Mouse (Mus musculus) G1E (cell line): ENCODE measurements around the gene Katnb1. TPM values are rescaled to one million over a fixed set of nuclear protein-coding genes. Genes with fewer than 3 reads are reported as not detected.

ENCODE experiments used
- ATAC-seq: 2 replicates; pipeline ENCODE4 v1.8.0; 2016; ENCODE audit warnings: mild to moderate bottlenecking; ENCODE audit not compliant: insufficient number of reproducible peaks, poor library complexity, low FRiP score, severe bottlenecking; ENCODE audit errors: extremely low read depth
- DNase-seq: peaks from one replicate; pipeline ENCODE4 v3.0.0; 2012; ENCODE audit warnings: low spot score
- H3K27me3 ChIP-seq: 2 replicates; pipeline ENCODE4 v1.6.1; 2012; ENCODE audit warnings: mild to moderate bottlenecking, low read length, inconsistent platforms; ENCODE audit not compliant: insufficient read depth
- H3K36me3 ChIP-seq: replicated peaks from 2 replicates; pipeline ENCODE3; 2012; ENCODE audit warnings: mild to moderate bottlenecking, inconsistent platforms
- H3K4me1 ChIP-seq: 2 replicates; pipeline ENCODE4 v1.6.1; 2012; ENCODE audit warnings: low read depth, low read length, inconsistent platforms, mixed read lengths; ENCODE audit not compliant: insufficient read depth
- H3K4me3 ChIP-seq: 2 replicates; pipeline ENCODE4 v1.5.1; 2012; ENCODE audit warnings: low read depth, mild to moderate bottlenecking, inconsistent platforms, low read length, moderate library complexity, mixed read lengths
- H3K9me3 ChIP-seq: replicated peaks from 2 replicates; pipeline ENCODE4 v1.6.1; 2012; ENCODE audit warnings: inconsistent platforms
- CTCF ChIP-seq: IDR thresholded peaks from 2 replicates; pipeline ENCODE4 v1.5.1; 2012; ENCODE audit warnings: low read depth, low read length, inconsistent platforms, mixed read lengths
- GATA1 ChIP-seq: IDR thresholded peaks from 2 replicates; pipeline ENCODE4 v1.6.1; 2012; ENCODE audit warnings: borderline replicate concordance, low read length, inconsistent platforms, mixed read lengths
- GATA2 ChIP-seq: IDR thresholded peaks from 2 replicates; pipeline ENCODE4 v1.6.1; 2012; ENCODE audit warnings: low read depth, low read length, inconsistent platforms, borderline replicate concordance
- POLR2AphosphoS5 ChIP-seq: IDR thresholded peaks from 2 replicates; pipeline ENCODE4 v1.6.1; 2012; ENCODE audit warnings: low read depth, low read length, inconsistent platforms; ENCODE audit not compliant: insufficient replicate concordance
- TAL1 ChIP-seq: conservative IDR thresholded peaks from 2 replicates; pipeline ENCODE4 v1.6.1; 2012; ENCODE audit warnings: low read depth, low read length, inconsistent platforms, mixed read lengths
- polyA plus RNA-seq: library from polyadenylated mRNA; stranded (reverse); fragments of >175 nt; gene quantifications from 2 replicates; pipeline ENCODE4 v1.2.3, GENCODE M21; 2012
- total RNA-seq, 2 experiments: library from RNA; stranded (forward) in 1 of 2; stranded (reverse) in 1 of 2; fragments of 200-1000 nt in 1 of 2; fragments of >200 nt in 1 of 2; fragmentation: Nextera tagmentation in 1 of 2; gene quantifications; 2 replicates each; pipeline ENCODE4 v1.2.3; 2014 to 2017

The Katnb1 gene
- total and polyA plus RNA-seq, 3 experiments: 4.3 to 40.0 (median 14.3) TPM

GRCm38 (mm10) chr8:95079305-95079704 lies 1.7 kb upstream of the Katnb1 start:
- peaks cover 19% of the 10 kb centered on the region for H3K36me3 ChIP-seq
- no peak for ATAC-seq
- H3K4me1 ChIP-seq: peaks cover 32% of the 10 kb centered on the region
- DNase-seq: no peak
- H3K27me3 ChIP-seq: peaks cover 21% of the 10 kb centered on the region
- no peak for TF ChIP-seq GATA1
- no peak for TF ChIP-seq GATA2
- no peak for TF ChIP-seq CTCF
- no peak for TF ChIP-seq TAL1
- TF ChIP-seq POLR2AphosphoS5: no peak
- H3K9me3 ChIP-seq: no peaks in the 10 kb centered on the region
- no peak overlapping the region for H3K4me3 ChIP-seq

- H3K4me1 ChIP-seq: peaks cover 48% of the 10 kb centered on the region
- DNase-seq: no peak
Observed at GRCm38 (mm10) chr8:95081650-95082049, 664 bp downstream of the Katnb1 start.

GRCm38 (mm10) chr8:95084261-95084660 lies 3.3 kb downstream of the Katnb1 start:
- H3K9me3 ChIP-seq: no peaks in the 10 kb centered on the region
- DNase-seq: no peak
- no peak for ATAC-seq
- peaks cover 63% of the 10 kb centered on the region for H3K36me3 ChIP-seq
- peaks cover 45% of the 10 kb centered on the region for H3K4me1 ChIP-seq
- TF ChIP-seq CTCF (no peak), POLR2AphosphoS5 (no peak), GATA2 (no peak), TAL1 (no peak), GATA1 (no peak)
- no peak overlapping the region for H3K4me3 ChIP-seq
- no peaks in the 10 kb centered on the region for H3K27me3 ChIP-seq

More at GRCm38 (mm10) chr8:95081650-95082049, 664 bp downstream of the Katnb1 start:
- TF ChIP-seq POLR2AphosphoS5 (no peak), GATA1 (no peak), CTCF (no peak), GATA2 (no peak), TAL1 (no peak)
- peak overlapping the region; percentile 78 for H3K4me3 ChIP-seq
- no peaks in the 10 kb centered on the region for H3K9me3 ChIP-seq
- H3K36me3 ChIP-seq: peaks cover 39% of the 10 kb centered on the region
- peaks cover 7% of the 10 kb centered on the region for H3K27me3 ChIP-seq
- ATAC-seq: no peak

GRCm38 (mm10) chr8:95084744-95085431 lies 3.9 kb downstream of the Katnb1 start:
- H3K9me3 ChIP-seq: no peaks in the 10 kb centered on the region
- no peak for ATAC-seq
- H3K27me3 ChIP-seq: no peaks in the 10 kb centered on the region
- no peak for TF ChIP-seq GATA1
- no peak for TF ChIP-seq GATA2
- no peak for TF ChIP-seq CTCF
- TF ChIP-seq POLR2AphosphoS5: no peak
- no peak for TF ChIP-seq TAL1
- peaks cover 39% of the 10 kb centered on the region for H3K4me1 ChIP-seq
- DNase-seq: no peak
- H3K36me3 ChIP-seq: peaks cover 69% of the 10 kb centered on the region
- no peak overlapping the region for H3K4me3 ChIP-seq

- Histone ChIP-seq H3K27me3 (no peaks in the 10 kb centered on the region), H3K4me1 (peaks cover 34% of the 10 kb centered on the region), H3K36me3 (peaks cover 76% of the 10 kb centered on the region), H3K4me3 (no peak overlapping the region), H3K9me3 (no peaks in the 10 kb centered on the region)
- ATAC-seq (no peak), DNase-seq (no peak)
- TF ChIP-seq POLR2AphosphoS5: no peak
- no peak for TF ChIP-seq TAL1
- no peak for TF ChIP-seq GATA2
- no peak for TF ChIP-seq CTCF
- TF ChIP-seq GATA1: no peak
Observed at GRCm38 (mm10) chr8:95085432-95086141, 4.6 kb downstream of the Katnb1 start.

GRCm38 (mm10) chr8:95093574-95093973 lies 12.6 kb downstream of the Katnb1 start:
- no peaks in the 10 kb centered on the region for H3K9me3 ChIP-seq
- H3K27me3 ChIP-seq: no peaks in the 10 kb centered on the region
- TF ChIP-seq CTCF (no peak), GATA1 (no peak)
- H3K4me3 ChIP-seq: no peak overlapping the region
- ATAC-seq (no peak), DNase-seq (no peak)
- peaks cover 99% of the 10 kb centered on the region for H3K36me3 ChIP-seq
- H3K4me1 ChIP-seq: no peaks in the 10 kb centered on the region; the same call in 1 of the 2 replicates
